Mouse (Mus musculus) adrenal gland, adult 2 months (tissue): Measurements from ENCODE around the gene Gm44579. TPM values are rescaled to one million over a fixed set of nuclear protein-coding genes. Genes with fewer than 3 reads are reported as not detected.

ENCODE experiments used
- polyA plus RNA-seq: library from polyadenylated mRNA; depleted of rRNA; stranded (reverse); fragments of >200 nt; gene quantifications from 2 replicates; pipeline ENCODE4 v1.2.3, GENCODE M21; 2012; rRNA removed
- total RNA-seq, 2 experiments: library from RNA; stranded (reverse); gene quantifications; 2 replicates each; pipeline ENCODE4 v1.2.3; 2021

The Gm44579 gene
- total and polyA plus RNA-seq, 3 experiments = not detected

Other genes starting within 250 kb of the Gm44579 start
- gene Col2a1, start 216.3 kb downstream of the Gm44579 start, total RNA-seq = not detected
- 0.03 TPM in 2 replicates for gene Col2a1, start 216.3 kb downstream of the Gm44579 start, polyA plus RNA-seq
- gene Pfkm, start 128.4 kb downstream of the Gm44579 start, total RNA-seq = 10 to 100 TPM; 46.1 to 73.6 TPM
- gene Pfkm, start 128.4 kb downstream of the Gm44579 start, polyA plus RNA-seq = 30.0 and 33.5 TPM in 2 replicates
- 10 to 100 TPM; 15.7 to 16.5 TPM for gene Senp1, start 127.2 kb downstream of the Gm44579 start, total RNA-seq
- 4.1 and 5.1 TPM in 2 replicates for gene Senp1, start 127.2 kb downstream of the Gm44579 start, polyA plus RNA-seq
- gene Asb8, start 55.4 kb downstream of the Gm44579 start, total RNA-seq = 10 to 100 TPM; 37.3 to 43.0 TPM
- 25.3 and 28.5 TPM in 2 replicates for gene Asb8, start 55.4 kb downstream of the Gm44579 start, polyA plus RNA-seq
- under 1 TPM; 0.75 to 0.90 TPM for gene Ccdc184, start 53.8 kb downstream of the Gm44579 start, total RNA-seq
- gene Ccdc184, start 53.8 kb downstream of the Gm44579 start, polyA plus RNA-seq = 1.0 and 1.5 TPM in 2 replicates
- gene Olfr288, start 25.4 kb downstream of the Gm44579 start, total RNA-seq = not detected
- not detected in 2 replicates for gene Olfr288, start 25.4 kb downstream of the Gm44579 start, polyA plus RNA-seq
- gene Olfr287, start 79 bp upstream of the Gm44579 start, total RNA-seq = not detected
- not detected in 2 replicates for gene Olfr287, start 79 bp upstream of the Gm44579 start, polyA plus RNA-seq
- not detected for gene Olfr286, start 13.5 kb upstream of the Gm44579 start, total RNA-seq
- gene Olfr286, start 13.5 kb upstream of the Gm44579 start, polyA plus RNA-seq = not detected in 2 replicates
- gene H1fnt, start 36.3 kb upstream of the Gm44579 start, total RNA-seq = not detected
- not detected in 2 replicates for gene H1fnt, start 36.3 kb upstream of the Gm44579 start, polyA plus RNA-seq
- 1 to 10 TPM; 3.2 to 3.8 TPM for gene Zfp641, start 75.2 kb upstream of the Gm44579 start, total RNA-seq
- 2.3 and 2.5 TPM in 2 replicates for gene Zfp641, start 75.2 kb upstream of the Gm44579 start, polyA plus RNA-seq
- gene Olfr285, start 96.4 kb upstream of the Gm44579 start, total RNA-seq = not detected
- gene Olfr285, start 96.4 kb upstream of the Gm44579 start, polyA plus RNA-seq = not detected in 2 replicates
- gene Olfr284, start 120.0 kb upstream of the Gm44579 start, total RNA-seq = not detected
- gene Olfr284, start 120.0 kb upstream of the Gm44579 start, polyA plus RNA-seq = not detected in 2 replicates
- gene Olfr283, start 160.0 kb upstream of the Gm44579 start, total RNA-seq = not detected
- gene Olfr283, start 160.0 kb upstream of the Gm44579 start, polyA plus RNA-seq = not detected in 2 replicates
- not detected for gene Olfr282, start 210.2 kb upstream of the Gm44579 start, total RNA-seq
- not detected in 2 replicates for gene Olfr282, start 210.2 kb upstream of the Gm44579 start, polyA plus RNA-seq
- gene Olfr281, start 231.6 kb upstream of the Gm44579 start, total RNA-seq = not detected
- not detected in 2 replicates for gene Olfr281, start 231.6 kb upstream of the Gm44579 start, polyA plus RNA-seq
- not detected for gene OR5BS1P, start 248.9 kb upstream of the Gm44579 start, total RNA-seq
- gene OR5BS1P, start 248.9 kb upstream of the Gm44579 start, polyA plus RNA-seq = not detected in 2 replicates